Mouse (Mus musculus): ENCODE measurements at regions not wholly inside any gene's neighbourhood (a gene's known extent, or its start where the extent isn't known, plus 50 kb on each side); places are given as distances from the start of the nearest gene placed in this dataset.

DNA sequence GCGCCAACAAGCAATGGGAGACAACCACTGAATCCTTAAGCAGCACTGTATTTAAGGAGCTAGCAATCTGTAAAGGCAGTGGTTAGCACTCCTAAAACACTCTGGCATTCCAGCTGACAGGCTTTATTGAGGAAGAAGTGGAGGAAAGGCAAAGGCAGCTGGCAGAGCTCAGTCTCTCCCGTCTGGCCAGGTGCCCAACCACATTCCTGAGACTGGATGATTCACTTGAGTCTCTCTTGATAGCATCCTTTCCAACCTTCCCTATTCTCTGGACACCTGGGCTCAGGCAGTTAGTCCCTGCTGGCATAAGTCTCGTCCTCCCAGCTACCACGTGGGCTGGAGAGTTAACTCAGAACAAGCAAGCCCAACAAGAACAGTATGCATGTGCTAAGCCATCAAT is 260.1 kb downstream of the Sdhaf3 start:
- TF ChIP-seq POLR2A (IDR thresholded peaks at IDR 0.05; ENCODE audit: control insufficient read depth, low read depth, low read length) (no peak), CTCF (IDR thresholded peaks at IDR 0.05; ENCODE audit: control insufficient read depth, insufficient read depth, insufficient replicate concordance, low read depth, low read length) (no peak)

All from testis, adult 2 months (tissue).